Mouse (Mus musculus): ENCODE measurements around the gene Gm21761. TPM values are rescaled to one million over a fixed set of nuclear protein-coding genes. Genes with fewer than 3 reads are reported as not detected.
"Not testable (repeated sequence)": the region's sequence is repeated elsewhere in the genome, so short reads cannot be mapped to it uniquely, and the experiment has no call there.

Gene Gm21761
- total and polyA plus RNA-seq, 2 experiments from 2014 or later: not detected

GRCm38 (mm10) chr13:119924597-119925340 lies 4.3 kb downstream of the Gm21761 start:
- not testable (repeated sequence) for H3K36me3 ChIP-seq (ENCODE audit: insufficient read depth, low read length); H3K9ac ChIP-seq (replicated peaks; ENCODE audit: low read length, poor library complexity, severe bottlenecking); H3K4me3 ChIP-seq (ENCODE audit: low read depth, low read length); ATAC-seq (ENCODE audit: low FRiP score); H3K27me3 ChIP-seq (ENCODE audit: insufficient read depth, low read length); H3K4me1 ChIP-seq (ENCODE audit: insufficient read depth, low read length); H3K4me2 ChIP-seq (ENCODE audit: low read depth, low read length, poor library complexity, severe bottlenecking); H3K27ac ChIP-seq (ENCODE audit: low read depth, low read length); DNase-seq (ENCODE audit: low spot score); H3K9me3 ChIP-seq (ENCODE audit: low read length)
- 88% methylated on average over 2 of the region's 3 CpGs for WGBS

DNA sequence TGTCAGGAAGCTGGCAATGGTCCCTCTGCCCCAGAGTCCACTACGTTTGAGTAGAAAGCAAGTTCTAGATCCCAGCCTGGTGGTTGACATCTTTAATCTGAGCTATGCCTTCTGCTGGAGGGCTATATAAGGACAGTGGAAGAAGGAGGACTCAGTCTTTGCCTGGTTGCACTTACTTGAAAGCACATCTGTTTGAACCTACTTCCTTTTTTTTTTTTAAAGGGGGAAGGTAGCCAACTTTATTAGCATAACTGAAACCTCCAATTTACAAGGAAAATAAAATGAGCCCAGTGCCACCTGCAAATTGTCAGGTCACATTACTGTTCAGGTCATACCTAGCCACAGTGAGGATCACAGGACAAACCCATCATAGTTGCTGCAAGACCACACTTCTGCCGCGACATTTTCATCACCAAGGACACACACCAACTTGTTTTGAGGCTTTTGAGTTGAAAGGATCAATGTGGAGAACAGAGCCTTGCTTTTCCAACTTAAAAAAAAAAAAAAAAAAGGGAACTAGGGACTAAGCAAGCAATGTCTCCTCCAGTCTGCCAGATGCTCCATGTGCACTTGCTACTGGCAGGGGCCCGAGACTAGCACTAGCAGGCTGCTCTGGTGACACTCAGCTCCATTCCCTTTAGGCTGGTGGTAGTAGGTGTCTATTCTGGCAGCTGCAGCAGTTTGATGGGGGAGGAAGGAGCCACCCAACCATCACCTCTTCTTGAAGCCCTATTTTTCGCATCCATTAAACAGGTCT lies 11.9 kb downstream of the Gm21761 start:
- not testable (repeated sequence) for H3K27me3 ChIP-seq (ENCODE audit: insufficient read depth, low read length); H3K27ac ChIP-seq (ENCODE audit: low read depth, low read length); H3K4me3 ChIP-seq (ENCODE audit: low read depth, low read length); DNase-seq (ENCODE audit: low spot score); H3K4me1 ChIP-seq (ENCODE audit: insufficient read depth, low read length); H3K36me3 ChIP-seq (ENCODE audit: insufficient read depth, low read length); ATAC-seq (ENCODE audit: low FRiP score); H3K9ac ChIP-seq (replicated peaks; ENCODE audit: low read length, poor library complexity, severe bottlenecking); H3K4me2 ChIP-seq (ENCODE audit: low read depth, low read length, poor library complexity, severe bottlenecking); H3K9me3 ChIP-seq (ENCODE audit: low read length)
- WGBS: 79% methylated on average over 4 of the region's 5 CpGs

- 69% methylated on average over 2 of the region's 2 CpGs for WGBS
- not testable (repeated sequence) for H3K27me3 ChIP-seq (ENCODE audit: insufficient read depth, low read length); H3K36me3 ChIP-seq (ENCODE audit: insufficient read depth, low read length); H3K4me3 ChIP-seq (ENCODE audit: low read depth, low read length); ATAC-seq (ENCODE audit: low FRiP score); H3K9me3 ChIP-seq (ENCODE audit: low read length); H3K4me2 ChIP-seq (ENCODE audit: low read depth, low read length, poor library complexity, severe bottlenecking); H3K27ac ChIP-seq (ENCODE audit: low read depth, low read length); DNase-seq (ENCODE audit: low spot score); H3K4me1 ChIP-seq (ENCODE audit: insufficient read depth, low read length); H3K9ac ChIP-seq (replicated peaks; ENCODE audit: low read length, poor library complexity, severe bottlenecking)
Measured at GRCm38 (mm10) chr13:119916449-119916848, 12.6 kb downstream of the Gm21761 start.

DNA sequence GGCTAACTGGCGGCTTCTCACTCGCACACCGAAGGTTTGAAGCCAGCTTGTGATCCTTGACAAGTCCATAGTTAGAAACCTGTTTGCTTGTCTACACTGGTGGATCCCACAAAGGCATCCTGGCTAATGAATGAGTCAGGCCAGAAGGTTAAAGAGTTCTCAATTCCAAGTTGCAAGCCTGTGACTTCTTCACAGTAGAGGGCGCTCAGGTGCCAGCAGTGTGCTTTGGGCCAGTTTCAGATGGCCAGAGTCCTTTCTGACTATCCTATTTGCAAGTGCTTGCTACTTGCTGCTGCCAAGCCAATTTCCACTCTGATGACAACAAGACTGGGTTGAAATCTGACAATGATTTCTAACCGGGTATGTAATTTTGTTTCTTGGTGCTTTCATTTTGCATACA lies 30.5 kb downstream of the Gm21761 start:
- H3K36me3 ChIP-seq (ENCODE audit: insufficient read depth, low read length); H3K9ac ChIP-seq (replicated peaks; ENCODE audit: low read length, poor library complexity, severe bottlenecking); ATAC-seq (ENCODE audit: low FRiP score); H3K9me3 ChIP-seq (ENCODE audit: low read length); H3K4me1 ChIP-seq (ENCODE audit: insufficient read depth, low read length); H3K27me3 ChIP-seq (ENCODE audit: insufficient read depth, low read length); DNase-seq (ENCODE audit: low spot score); H3K27ac ChIP-seq (ENCODE audit: low read depth, low read length); H3K4me2 ChIP-seq (ENCODE audit: low read depth, low read length, poor library complexity, severe bottlenecking); H3K4me3 ChIP-seq (ENCODE audit: low read depth, low read length): not testable (repeated sequence)
- 59% methylated on average over 4 of the region's 5 CpGs for WGBS

GRCm38 (mm10) chr13:119894685-119895084 lies 34.4 kb downstream of the Gm21761 start, which contains the start of gene Tcstv1:
TSS of gene Tcstv1 (minus strand) at chr13:119894785.
- not testable (repeated sequence) for H3K4me3 ChIP-seq (ENCODE audit: low read depth, low read length); DNase-seq (ENCODE audit: low spot score); ATAC-seq (ENCODE audit: low FRiP score); H3K4me1 ChIP-seq (ENCODE audit: insufficient read depth, low read length); H3K9me3 ChIP-seq (ENCODE audit: low read length); H3K4me2 ChIP-seq (ENCODE audit: low read depth, low read length, poor library complexity, severe bottlenecking); H3K27ac ChIP-seq (ENCODE audit: low read depth, low read length); H3K9ac ChIP-seq (replicated peaks; ENCODE audit: low read length, poor library complexity, severe bottlenecking); H3K36me3 ChIP-seq (ENCODE audit: insufficient read depth, low read length); H3K27me3 ChIP-seq (ENCODE audit: insufficient read depth, low read length)
- WGBS: 85% methylated on average over 3 of the region's 3 CpGs

GRCm38 (mm10) chr13:119886896-119887295 lies 42.2 kb downstream of the Gm21761 start:
- H3K36me3 ChIP-seq (ENCODE audit: insufficient read depth, low read length); H3K9me3 ChIP-seq (ENCODE audit: low read length); H3K4me1 ChIP-seq (ENCODE audit: insufficient read depth, low read length); H3K4me3 ChIP-seq (ENCODE audit: low read depth, low read length); H3K9ac ChIP-seq (replicated peaks; ENCODE audit: low read length, poor library complexity, severe bottlenecking); DNase-seq (ENCODE audit: low spot score); H3K27ac ChIP-seq (ENCODE audit: low read depth, low read length); ATAC-seq (ENCODE audit: low FRiP score); H3K27me3 ChIP-seq (ENCODE audit: insufficient read depth, low read length); H3K4me2 ChIP-seq (ENCODE audit: low read depth, low read length, poor library complexity, severe bottlenecking): not testable (repeated sequence)
- 20% methylated on average over 4 of the region's 4 CpGs for WGBS

DNA sequence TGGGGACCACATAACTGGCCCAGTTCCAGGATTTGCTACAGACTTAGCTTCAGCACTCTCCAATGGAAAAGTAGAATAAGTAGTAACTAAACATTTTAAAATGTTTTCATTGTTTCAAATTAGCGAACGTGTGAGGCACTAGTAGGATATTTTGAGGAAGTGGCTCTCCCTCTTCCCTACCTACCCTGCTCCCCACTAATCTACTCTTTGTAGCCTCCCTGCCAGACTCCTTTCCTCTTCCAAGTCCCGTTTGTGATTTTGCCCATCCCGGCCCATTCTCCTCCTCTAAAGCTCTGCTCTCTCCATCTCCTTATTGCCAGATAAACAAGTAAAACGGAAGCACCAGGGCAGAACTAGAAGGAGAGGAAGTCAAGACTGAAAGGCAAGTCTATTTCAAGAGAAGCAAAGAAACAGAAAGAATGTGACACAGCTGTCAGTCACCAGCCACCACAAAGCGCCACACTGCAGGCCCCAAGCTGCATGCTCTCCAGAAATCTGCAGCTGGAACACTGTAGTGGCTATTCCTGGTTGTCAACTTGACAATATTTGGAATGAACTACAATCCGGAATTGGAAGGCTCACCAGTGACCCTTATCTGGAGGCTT lies 64.6 kb downstream of the Gm21761 start:
- WGBS: 75% methylated on average over 6 of the region's 7 CpGs
- H3K27ac ChIP-seq (ENCODE audit: low read depth, low read length); H3K36me3 ChIP-seq (ENCODE audit: insufficient read depth, low read length); DNase-seq (ENCODE audit: low spot score); H3K4me2 ChIP-seq (ENCODE audit: low read depth, low read length, poor library complexity, severe bottlenecking); H3K9ac ChIP-seq (replicated peaks; ENCODE audit: low read length, poor library complexity, severe bottlenecking); H3K4me3 ChIP-seq (ENCODE audit: low read depth, low read length); H3K27me3 ChIP-seq (ENCODE audit: insufficient read depth, low read length); H3K9me3 ChIP-seq (ENCODE audit: low read length); ATAC-seq (ENCODE audit: low FRiP score); H3K4me1 ChIP-seq (ENCODE audit: insufficient read depth, low read length): not testable (repeated sequence)

GRCm38 (mm10) chr13:119862399-119862798 lies 66.7 kb downstream of the Gm21761 start:
- H3K9ac ChIP-seq (replicated peaks; ENCODE audit: low read length, poor library complexity, severe bottlenecking); H3K4me1 ChIP-seq (ENCODE audit: insufficient read depth, low read length); ATAC-seq (ENCODE audit: low FRiP score); H3K4me2 ChIP-seq (ENCODE audit: low read depth, low read length, poor library complexity, severe bottlenecking); H3K9me3 ChIP-seq (ENCODE audit: low read length); H3K4me3 ChIP-seq (ENCODE audit: low read depth, low read length); H3K27ac ChIP-seq (ENCODE audit: low read depth, low read length); H3K36me3 ChIP-seq (ENCODE audit: insufficient read depth, low read length); DNase-seq (ENCODE audit: low spot score); H3K27me3 ChIP-seq (ENCODE audit: insufficient read depth, low read length): not testable (repeated sequence)
- WGBS: no CpG with 5 or more reads among the region's 6 CpGs

Measured in midbrain, postnatal 0 days (tissue).